Mouse (Mus musculus) bone marrow, adult 2 months (tissue): ENCODE results near the gene Epb41l5.

Experiments used
- CTCF ChIP-seq: fragments of 200-500 bp; IDR thresholded peaks from 2 replicates; pipeline ENCODE4 v1.5.1; 2011; ENCODE audit warnings: low read length, control low read depth; ENCODE audit not compliant: control insufficient read depth, insufficient read depth
- POLR2A ChIP-seq: fragments of 200-500 bp; IDR thresholded peaks from 2 replicates; pipeline ENCODE4 v1.6.1; 2011; ENCODE audit warnings: low read depth, mild to moderate bottlenecking, control low read depth, low read length, borderline replicate concordance; ENCODE audit not compliant: control insufficient read depth

GRCm38 (mm10) chr1:119624444-119624843 is 24.4 kb downstream of the Epb41l5 start:
- TF ChIP-seq CTCF = no peak
- TF ChIP-seq POLR2A = no peak
